Mouse (Mus musculus) lung, postnatal 25 days (tissue): ENCODE data around the gene Notch1.

Experiments used
- DNase-seq: peaks from one replicate; pipeline ENCODE4 v3.0.0; 2022; ENCODE audit warnings: low spot score

Notch1 gene

DNA sequence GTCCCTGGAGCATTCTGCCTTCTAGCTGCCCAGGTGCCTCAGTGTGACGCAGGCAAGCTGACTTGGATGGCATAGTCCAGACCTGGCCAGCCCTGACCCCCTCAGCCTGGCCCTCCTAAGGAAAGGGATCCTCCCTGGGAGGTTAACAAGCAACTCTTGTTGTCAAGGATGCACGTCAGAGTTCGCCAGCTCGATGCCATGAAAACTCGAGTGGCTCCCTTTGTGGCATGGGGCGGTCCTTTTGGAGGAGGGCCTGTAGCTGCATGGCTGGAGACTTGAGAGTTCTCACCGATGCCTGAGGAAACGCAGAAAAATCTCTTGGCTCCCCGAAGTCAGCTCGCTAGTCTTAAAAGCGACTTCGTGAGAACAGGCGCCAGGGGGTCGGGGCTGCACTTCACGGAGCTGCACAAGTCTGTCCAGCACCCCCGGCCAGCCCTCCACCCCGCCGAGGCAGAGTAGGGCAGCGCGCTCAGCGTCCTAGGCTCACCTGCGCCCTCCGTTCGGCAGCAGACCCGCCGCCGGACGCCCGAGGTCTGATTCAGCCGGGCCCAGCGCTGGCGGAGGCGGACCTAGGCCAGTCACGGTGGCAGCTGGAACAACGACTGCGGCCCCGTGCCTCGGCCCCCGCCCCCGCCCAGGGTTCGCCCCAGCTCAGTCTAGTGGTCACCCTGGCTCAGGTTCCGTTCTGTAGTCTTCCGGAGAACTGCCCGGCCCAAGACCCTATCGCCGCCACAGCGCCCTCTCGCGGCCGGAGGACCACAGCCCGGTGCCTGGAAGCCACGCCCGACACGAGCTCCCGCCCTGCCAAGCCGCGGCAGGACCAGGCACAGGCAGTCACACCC lies 107.7 kb downstream of the Notch1 start, which contains the start of gene Inpp5e:
TSS of gene Inpp5e (minus strand) at position 689 of the 842 bp plus-strand sequence.
- peak; percentile 97 for DNase-seq
